Mouse (Mus musculus) thymus, postnatal 0 days (tissue): ENCODE measurements around the gene Gse1. TPM values are rescaled to one million over a fixed set of nuclear protein-coding genes. Genes with fewer than 3 reads are reported as not detected.

Experiments used
- DNase-seq: peaks from one replicate; pipeline ENCODE4 v3.0.0-alpha.2; 2015; ENCODE audit warnings: low spot score
- polyA plus RNA-seq: library from polyadenylated mRNA; unstranded; fragments of >200 nt; fragmentation: Nextera tagmentation; extraction: Ambion mirVana; gene quantifications from 2 replicates; pipeline ENCODE4 v1.2.1, GENCODE M21; 2015

Gse1 gene
- polyA plus RNA-seq, 1 experiment from 2014 or later, result 35.9 TPM

DNA sequence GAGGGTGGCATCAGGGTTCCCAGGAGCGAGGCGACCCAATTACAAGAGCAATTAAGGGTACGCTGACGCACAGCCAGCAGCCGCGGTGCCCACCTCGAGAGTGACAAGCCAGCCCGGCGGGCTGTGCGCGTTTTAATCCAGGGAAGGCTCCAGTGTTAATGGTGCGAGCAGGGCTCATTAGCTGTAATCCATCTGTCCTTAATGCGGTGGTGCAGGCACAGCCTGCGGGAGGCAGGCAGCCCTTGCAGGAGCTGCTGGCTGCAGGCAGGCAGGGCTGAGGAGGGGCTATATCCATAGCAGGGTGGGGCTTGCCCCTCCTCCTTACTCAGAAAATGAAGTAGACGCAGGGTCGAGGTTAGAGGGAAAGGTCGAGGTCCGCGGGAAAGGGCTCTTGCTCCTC lies 211.1 kb downstream of the Gse1 start:
- DNase-seq, result no peak

GRCm38 (mm10) chr8:120440739-120441138 lies 212.5 kb downstream of the Gse1 start:
- no peak for DNase-seq

GRCm38 (mm10) chr8:120441637-120442036 lies 213.4 kb downstream of the Gse1 start:
- no peak for DNase-seq

GRCm38 (mm10) chr8:120442306-120443003 lies 214.2 kb downstream of the Gse1 start:
- DNase-seq, result no peak

DNA sequence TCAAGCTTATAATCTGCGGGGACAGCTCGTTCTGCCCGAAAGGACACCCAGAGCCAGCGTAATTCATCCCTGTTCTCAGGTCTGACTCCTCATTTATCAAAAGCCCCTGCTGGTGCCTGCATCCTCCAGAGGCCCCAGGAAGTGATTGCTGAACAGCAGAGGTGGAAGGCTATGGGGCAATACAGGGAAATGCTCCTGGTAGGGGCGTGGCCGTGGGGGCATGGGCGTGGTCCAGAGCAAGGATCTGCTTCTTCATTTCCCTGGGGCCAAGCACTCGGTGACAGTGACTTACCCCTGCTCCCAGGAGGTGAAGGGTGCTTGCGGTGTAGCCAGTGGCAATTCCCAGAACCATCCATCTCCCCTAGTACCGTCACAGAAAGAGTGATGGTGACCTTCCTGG lies 217.0 kb downstream of the Gse1 start:
- DNase-seq, result no peak

DNA sequence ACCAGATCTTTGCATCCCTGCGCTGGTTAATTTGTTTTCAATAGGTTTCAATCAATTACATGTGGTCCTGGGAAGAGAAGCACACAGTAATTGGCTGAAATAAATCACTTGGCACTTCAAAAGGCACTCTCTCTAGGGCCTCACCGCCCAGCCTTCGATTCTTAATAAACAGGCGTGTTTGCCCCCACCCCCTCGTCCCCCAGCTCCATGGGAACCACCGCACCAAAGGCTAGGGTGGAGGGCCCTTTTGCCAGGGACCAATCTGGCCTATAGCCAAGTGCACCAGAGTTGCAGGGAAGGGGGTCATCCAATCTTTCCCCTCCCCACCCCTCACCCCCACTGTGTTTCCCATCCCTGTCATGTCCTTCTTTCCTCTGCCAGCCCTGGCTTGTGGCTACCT lies 219.9 kb downstream of the Gse1 start:
- DNase-seq, result no peak

GRCm38 (mm10) chr8:120449139-120449538 lies 220.9 kb downstream of the Gse1 start:
- no peak for DNase-seq

DNA sequence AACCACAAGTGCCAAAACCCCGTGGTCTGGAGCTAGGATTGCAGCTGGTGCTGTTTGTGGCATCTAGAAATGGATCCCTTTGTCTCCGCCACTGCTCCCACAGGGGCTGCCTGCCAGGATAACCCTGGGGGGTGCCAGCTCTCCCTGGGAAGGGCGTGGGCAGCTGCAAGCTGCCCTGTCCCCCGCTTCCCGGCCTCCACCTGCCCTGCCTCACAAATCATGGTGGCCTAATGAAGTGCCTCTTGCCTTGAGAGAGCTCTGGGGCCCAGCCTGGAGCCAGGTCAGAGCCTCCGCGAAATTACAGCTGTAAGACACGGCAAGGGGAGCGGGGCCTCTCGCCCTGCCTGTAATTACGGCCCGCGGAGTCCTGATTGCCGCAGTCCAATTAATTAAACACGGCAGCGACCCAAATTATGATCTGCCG lies 221.4 kb downstream of the Gse1 start:
- no peak for DNase-seq

- DNase-seq, result no peak
These were observed 223.9 kb downstream of the Gse1 start for GRCm38 (mm10) chr8:120452111-120452510.

DNA sequence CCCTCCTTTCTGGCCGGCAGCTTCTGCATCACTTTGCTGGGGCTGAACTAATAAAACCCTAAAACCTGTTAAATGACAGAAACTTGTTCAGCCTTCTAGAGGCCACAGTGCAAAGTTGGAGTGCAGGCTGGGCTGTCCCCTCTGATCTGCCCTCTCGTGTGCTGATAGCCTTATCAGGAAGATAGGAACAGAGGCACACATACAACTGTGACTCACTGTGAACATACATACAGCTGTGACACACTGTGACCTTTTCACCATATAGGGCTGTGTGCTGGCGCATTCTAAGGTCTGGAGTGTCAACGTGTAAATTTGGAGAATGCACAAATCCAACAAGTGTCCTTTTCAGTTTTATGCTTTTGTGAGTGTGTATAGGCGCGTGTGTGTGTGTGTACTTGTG lies 226.1 kb downstream of the Gse1 start:
- no peak for DNase-seq

DNA sequence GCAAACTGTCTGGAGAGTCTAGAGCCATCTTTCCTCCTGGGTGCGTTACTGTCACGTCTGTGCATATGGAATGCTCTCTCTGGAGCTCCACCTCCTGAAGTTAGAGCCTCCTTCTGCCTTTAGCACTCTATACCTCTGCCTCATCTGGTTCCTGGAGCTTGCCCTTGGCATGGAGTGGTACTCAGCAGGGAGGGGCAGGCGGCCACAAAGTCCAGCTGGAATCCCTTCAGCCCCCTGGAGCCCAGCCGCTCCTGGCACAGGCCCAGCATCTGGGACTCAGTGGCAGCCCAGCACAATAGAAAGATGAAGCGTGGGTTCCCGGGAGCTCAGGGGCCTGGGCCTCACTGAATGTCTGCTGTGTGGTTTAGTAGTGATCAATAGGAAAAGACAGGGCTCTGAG lies 232.1 kb downstream of the Gse1 start:
- DNase-seq, result no peak

GRCm38 (mm10) chr8:120462119-120462551 lies 233.9 kb downstream of the Gse1 start:
- no peak for DNase-seq

DNA sequence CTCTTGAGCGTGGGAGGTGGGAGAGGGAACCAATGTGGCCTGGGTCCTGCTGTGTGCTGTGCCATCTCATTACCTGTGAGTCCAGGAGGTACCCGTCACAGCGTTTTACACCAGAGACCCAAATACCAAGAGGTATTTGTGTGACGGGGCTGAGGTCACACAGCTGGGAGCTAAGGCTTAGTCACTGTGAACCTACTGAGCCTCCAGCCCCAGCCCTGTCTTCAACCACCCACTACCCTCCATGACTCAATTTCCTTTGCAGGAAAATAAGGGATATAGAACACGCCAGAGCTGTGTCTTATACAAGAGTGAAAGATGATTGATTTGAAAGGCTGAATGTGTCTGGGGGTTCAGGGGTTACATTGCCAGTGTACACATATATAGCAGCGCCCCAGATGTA lies 234.4 kb downstream of the Gse1 start:
- no peak for DNase-seq

DNA sequence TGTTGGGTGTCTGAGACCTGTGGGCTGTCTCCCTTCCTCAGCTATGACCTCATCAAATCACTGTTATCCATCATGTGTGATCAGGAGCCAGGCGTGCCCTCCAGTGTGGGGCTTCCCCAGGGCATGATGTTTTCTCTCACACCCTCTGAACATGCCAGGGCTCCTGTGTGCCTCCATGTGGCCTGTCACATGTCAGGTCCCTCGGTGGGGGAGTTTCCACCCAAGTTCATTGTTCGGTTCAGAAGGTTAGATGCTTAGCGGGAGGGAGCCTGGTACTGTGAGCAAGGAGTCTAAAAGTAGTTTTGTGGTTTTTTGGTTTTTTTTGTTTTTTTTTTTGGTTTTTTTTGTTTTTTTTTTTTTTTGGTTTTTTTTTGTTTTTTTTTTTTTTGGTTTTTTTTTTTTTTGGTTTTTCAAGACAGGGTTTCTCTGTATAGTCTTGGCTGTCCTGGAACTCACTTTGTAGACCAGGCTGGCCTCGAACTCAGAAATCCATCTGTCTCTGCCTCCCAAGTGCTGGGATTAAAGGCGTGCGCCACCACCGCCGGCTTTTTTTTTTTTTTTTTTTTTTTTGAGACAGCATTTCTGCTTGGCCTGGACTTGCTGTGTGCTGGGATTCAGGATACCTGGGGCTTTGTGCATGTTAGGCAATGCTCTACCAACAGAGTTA lies 235.8 kb downstream of the Gse1 start:
- peak; percentile 31 for DNase-seq

- no peak for DNase-seq
These were observed 236.3 kb downstream of the Gse1 start for GRCm38 (mm10) chr8:120464585-120464937.

DNA sequence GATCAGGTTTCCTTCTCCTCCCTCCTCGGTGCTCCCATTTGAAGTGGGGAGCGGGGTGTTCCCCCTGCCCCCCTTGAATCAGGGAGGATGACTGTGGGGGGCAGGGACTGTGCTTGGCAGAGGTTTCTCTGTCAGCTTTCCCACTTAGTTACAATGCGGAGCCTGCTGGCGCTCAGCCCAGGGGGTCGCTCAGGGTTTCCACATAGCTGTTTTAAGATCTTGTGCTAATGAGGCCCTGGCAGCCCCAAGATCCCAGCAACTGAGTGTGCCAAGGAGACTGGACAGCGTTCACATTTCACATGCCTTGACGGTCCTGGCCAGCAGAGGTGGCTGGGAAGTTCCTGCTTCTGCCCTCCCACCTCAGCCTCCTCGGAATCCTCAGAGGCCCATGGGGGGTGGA lies 237.5 kb downstream of the Gse1 start:
- no peak for DNase-seq

DNA sequence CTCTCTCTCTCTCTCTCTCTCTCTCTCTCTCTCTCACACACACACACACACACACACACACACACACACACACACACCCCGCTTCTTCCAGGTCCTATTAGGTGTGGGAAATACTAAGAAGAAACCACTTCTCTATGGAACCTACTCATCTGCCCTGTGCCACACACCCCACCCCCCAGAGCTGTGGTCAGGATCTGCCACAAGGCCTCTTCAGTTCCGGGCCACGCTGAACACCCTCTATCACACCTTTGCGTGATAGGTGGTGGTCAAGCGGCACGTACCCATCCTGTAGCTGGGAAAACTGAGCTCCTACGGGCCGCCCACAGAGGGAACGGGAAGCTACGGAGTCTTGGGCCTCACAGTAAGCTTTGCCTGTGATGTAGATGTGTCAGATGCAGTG lies 238.0 kb downstream of the Gse1 start:
- no peak for DNase-seq

- no peak for DNase-seq
These were observed 239.3 kb downstream of the Gse1 start for GRCm38 (mm10) chr8:120467598-120467997.

GRCm38 (mm10) chr8:120470170-120470569 lies 241.9 kb downstream of the Gse1 start:
- DNase-seq, result no peak

GRCm38 (mm10) chr8:120471166-120471565 lies 242.9 kb downstream of the Gse1 start:
- DNase-seq, result peak; percentile 36

DNA sequence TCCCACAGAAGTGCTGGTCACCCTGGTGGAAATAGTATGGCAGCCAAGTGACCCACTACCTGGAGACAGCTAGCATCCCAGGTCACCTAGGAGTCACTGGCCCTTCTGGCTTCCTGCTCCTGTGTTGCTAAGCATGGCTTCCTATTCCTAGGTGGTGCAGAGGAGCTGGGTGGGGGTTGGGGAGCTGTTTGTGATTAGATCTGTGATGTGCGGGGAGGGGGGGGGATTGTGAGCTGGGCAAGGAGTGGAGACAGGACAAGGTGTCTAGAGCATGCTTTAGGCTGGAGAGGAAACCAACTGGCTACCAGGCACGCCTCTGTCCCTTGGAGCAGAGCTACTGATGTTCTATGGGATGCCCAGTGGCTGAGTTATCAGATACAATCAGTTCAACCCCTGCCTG lies 243.5 kb downstream of the Gse1 start:
- DNase-seq, result no peak

GRCm38 (mm10) chr8:120472230-120472629 lies 244.0 kb downstream of the Gse1 start:
- no peak for DNase-seq

DNA sequence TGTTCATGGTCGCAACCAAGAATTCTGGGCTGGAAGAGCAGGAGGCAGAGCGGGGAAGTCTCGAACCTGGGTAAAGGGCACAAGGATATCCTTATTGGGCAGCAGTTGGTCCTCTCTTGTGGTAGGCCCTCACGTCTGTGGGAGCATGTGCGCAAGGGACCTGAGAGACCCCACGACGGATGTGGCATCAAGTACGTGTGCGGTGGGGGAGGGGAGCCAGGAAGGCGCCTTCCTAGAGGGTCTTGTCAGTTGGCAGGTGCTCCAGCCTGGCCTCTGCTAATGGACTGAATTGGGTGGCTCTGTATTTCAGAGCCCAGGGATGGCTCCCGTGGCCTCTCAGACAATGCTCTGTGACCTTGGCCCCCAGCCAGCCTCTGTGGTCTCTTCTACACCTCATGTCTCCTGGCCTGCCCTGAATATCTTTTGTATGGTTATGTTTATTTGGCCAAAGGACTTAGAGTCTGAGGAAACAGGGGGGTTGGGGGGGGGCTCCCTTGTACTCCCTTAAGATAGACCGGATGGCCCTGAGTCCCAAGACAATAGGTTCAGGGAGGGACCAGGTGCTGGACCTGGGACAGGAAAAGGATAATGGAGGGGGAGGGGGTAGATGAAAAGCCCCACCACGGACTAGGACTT lies 245.6 kb downstream of the Gse1 start:
- DNase-seq, result peak; percentile 91
